Mouse (Mus musculus) regulatory T cell (primary cell): ENCODE measurements at regions not wholly inside any gene's neighbourhood (a gene's known extent, or its start where the extent isn't known, plus 50 kb on each side); places are given as distances from the start of the nearest gene placed in this dataset.

ENCODE experiments used
- in situ Hi-C: fragments of 300-600 bp; cut with MboI, MseI; formaldehyde crosslinking; loops from one replicate; pipeline ENCODE4 v1.15.1; 2025; ENCODE audit warnings: high pct_unique_total_duplicates

GRCm38 (mm10) chr8:34505102-34505501, 393.6 kb upstream of the Gm10131 start:
- in situ Hi-C loops = no loop called here

DNA sequence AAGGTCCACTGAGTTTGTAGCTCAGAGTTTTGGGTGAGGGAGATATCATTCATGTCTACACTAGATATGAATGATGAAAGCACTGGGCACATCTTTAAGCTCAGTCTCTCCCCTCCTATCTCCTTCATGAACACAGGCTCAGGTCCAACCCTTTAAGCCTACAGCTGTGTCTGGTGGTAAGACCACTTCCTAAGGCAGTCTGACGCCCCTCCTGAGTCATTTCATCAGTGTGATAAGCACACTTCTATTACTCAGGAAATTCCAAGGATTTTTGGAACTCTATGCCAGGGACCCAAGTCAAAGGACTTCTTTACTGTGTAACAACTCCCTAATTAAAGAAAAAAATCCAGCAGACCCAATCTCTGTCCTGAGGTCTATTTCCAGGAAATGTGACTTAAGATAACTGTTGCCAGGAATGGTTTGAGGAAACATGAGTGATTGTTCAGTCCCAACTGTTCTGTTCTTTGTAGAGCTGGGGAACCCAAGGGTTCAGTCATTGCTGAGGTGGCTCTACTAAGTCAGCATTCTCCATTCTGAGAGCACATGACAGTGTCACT, 391.1 kb upstream of the Gm10131 start:
- in situ Hi-C loops = no loop called here

- in situ Hi-C loops = no loop called here
Observed at GRCm38 (mm10) chr8:34499196-34499595, 387.7 kb upstream of the Gm10131 start.

DNA sequence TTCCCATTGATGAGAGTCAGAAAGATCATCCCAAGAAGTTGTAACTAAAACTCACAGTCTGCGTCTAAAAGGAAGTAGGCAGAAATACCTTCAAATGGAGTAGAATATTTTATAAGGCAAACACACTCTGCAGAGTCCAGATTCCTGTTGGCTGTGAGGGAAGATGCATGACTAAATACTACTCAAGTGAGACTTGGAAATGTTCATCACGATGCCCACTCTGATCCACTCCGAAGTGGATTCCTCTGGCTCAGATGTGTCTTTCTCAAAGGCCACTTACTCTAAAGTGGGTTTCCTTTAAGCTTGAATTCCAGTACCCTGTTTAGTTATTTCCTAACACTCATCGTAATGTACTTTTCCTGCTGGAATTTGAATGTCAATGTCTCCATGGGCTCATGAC, 385.2 kb upstream of the Gm10131 start:
- in situ Hi-C loops = no loop called here

GRCm38 (mm10) chr8:34495974-34496373, 384.4 kb upstream of the Gm10131 start:
- in situ Hi-C loops = no loop called here

- in situ Hi-C loops = no loop called here
Observed at GRCm38 (mm10) chr8:34488746-34489400, 377.3 kb upstream of the Gm10131 start.

DNA sequence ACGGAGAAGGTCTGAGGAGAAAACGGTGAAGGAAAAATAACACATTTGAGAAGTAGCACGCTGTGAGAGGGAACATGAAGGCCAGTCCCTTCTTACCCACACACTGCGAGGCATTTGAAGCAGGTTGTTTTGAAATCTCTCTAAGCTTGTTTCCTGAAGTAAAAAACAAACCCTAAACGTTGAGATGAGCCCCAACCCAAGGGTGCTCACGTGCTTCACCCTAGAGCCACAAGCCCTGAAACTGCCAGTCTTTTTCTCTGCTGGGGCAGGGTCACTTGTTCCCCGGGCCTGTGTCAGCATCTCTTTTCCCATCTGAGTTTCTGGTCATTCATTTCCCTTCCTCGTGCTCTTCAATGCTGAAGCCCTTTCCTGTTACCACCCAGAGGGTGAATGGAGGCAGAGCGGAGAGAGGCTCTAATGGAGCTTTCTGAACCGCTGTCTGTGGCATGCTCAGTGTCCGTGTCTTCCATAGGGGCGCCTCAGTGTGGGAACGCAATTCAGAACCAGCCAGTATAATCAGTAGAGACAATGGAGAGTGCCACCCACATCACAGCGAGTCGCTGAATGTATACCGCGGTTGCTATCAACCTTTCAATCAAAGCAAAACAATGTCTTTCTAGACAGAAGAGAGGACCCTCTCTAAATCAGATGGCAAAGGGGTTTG, 375.0 kb upstream of the Gm10131 start:
- in situ Hi-C loops = no loop called here

- in situ Hi-C loops = no loop called here
Observed at GRCm38 (mm10) chr8:34485905-34486304, 374.4 kb upstream of the Gm10131 start.

- in situ Hi-C loops = no loop called here
Observed at GRCm38 (mm10) chr8:34485346-34485745, 373.8 kb upstream of the Gm10131 start.

GRCm38 (mm10) chr8:34484551-34485335, 373.2 kb upstream of the Gm10131 start:
- in situ Hi-C loops = loop anchor here (5.0 kb wide), 3 partner anchors 82 to 333 kb away; no protein-coding TSS in a partner anchor

DNA sequence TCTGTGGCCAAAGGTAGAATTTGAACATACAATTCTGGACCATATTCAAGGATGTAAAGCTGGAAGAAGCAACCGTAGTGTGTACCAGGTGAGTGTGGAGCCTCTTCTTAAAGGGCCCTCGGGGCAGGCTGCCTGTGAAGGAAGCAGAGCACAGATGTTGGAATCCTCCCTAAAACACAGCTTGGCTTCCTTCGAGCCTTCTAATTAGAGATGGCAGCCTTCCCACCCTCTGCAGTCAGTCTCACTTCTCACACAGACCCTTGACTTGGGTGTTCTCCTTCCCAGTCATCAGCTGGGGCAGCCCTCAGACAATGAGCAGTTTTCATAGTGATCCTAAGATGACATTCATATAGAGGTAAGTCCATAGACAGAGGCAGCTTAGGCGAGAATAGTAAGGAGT, 371.7 kb upstream of the Gm10131 start:
- in situ Hi-C loops = loop anchor here (5.0 kb wide), 3 partner anchors 81 to 334 kb away; no protein-coding TSS in a partner anchor

GRCm38 (mm10) chr8:34482676-34483075, 371.1 kb upstream of the Gm10131 start:
- in situ Hi-C loops = loop anchor here (5.0 kb wide), 3 partner anchors 80 to 335 kb away; no protein-coding TSS in a partner anchor

DNA sequence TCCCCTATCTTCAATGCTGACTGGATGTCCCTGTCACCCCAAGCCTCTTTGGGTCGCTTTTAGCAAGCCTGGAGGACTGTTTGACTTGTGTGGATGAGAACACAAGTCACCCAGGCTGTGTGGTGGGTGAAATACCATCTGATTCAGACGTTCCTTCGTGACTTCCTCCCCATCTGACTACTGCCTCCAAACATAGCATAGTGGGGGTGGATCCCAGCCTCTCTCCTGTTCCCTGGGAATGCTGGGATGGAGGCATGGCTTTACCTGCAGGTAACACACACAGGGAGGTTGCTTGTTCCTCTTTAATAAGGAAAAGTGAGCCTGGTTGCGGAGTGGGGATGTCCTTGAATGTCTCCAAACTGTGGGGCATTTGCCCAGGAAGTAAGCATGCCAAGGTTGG, 369.0 kb upstream of the Gm10131 start:
- in situ Hi-C loops = loop anchor here (5.0 kb wide), 3 partner anchors 78 to 337 kb away; no protein-coding TSS in a partner anchor

GRCm38 (mm10) chr8:34478891-34479290, 367.4 kb upstream of the Gm10131 start:
- in situ Hi-C loops = no loop called here

- in situ Hi-C loops = no loop called here
Observed at GRCm38 (mm10) chr8:34478465-34478864, 366.9 kb upstream of the Gm10131 start.

- in situ Hi-C loops = no loop called here
Observed at GRCm38 (mm10) chr8:34476146-34476820, 364.7 kb upstream of the Gm10131 start.

- in situ Hi-C loops = no loop called here
Observed at GRCm38 (mm10) chr8:34474593-34474992, 363.1 kb upstream of the Gm10131 start.

- in situ Hi-C loops = no loop called here
Observed at GRCm38 (mm10) chr8:34473769-34474168, 362.2 kb upstream of the Gm10131 start.

DNA sequence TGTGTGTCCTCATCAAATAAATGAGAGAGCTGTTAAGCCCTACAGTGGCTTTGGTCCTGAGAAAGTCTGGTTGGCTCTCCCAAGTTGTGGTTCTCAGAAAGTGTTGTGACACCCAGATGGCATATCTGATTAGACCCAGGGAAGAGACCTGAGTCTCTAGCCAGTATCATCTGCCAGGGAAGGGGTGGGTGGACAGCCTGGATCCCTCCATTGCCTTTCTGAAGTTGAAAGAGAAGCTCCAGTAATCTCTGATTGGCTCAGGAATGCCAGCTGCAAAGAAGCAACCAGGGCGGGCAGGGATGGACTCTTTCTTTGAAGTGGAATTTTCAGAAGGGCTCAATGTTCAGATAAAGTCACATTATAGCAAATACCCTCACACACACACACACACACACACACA, 361.8 kb upstream of the Gm10131 start:
- in situ Hi-C loops = no loop called here

GRCm38 (mm10) chr8:34472846-34473245, 361.3 kb upstream of the Gm10131 start:
- in situ Hi-C loops = no loop called here

DNA sequence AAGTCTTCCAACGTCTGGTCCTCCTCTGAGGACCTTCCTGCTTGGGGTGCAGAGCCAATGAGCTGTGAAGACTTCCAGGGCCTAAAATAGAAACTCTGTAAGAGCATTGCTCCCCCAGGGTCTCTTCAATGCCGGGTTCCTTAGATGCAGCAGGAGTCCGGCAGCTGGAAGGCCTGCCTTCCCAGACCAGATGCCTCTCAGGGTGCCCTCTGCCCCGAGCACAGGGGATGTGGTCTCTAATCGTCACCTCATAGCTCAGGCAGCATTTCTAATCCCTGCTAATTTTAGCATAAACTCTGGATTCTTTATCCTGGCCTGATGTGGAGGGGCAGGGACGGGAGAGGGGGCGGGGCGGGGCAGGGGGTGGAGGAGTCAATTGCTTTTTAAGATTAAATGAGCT, 360.9 kb upstream of the Gm10131 start:
- in situ Hi-C loops = no loop called here
